Mouse (Mus musculus): ENCODE results near the gene Hoxd13.

DNA sequence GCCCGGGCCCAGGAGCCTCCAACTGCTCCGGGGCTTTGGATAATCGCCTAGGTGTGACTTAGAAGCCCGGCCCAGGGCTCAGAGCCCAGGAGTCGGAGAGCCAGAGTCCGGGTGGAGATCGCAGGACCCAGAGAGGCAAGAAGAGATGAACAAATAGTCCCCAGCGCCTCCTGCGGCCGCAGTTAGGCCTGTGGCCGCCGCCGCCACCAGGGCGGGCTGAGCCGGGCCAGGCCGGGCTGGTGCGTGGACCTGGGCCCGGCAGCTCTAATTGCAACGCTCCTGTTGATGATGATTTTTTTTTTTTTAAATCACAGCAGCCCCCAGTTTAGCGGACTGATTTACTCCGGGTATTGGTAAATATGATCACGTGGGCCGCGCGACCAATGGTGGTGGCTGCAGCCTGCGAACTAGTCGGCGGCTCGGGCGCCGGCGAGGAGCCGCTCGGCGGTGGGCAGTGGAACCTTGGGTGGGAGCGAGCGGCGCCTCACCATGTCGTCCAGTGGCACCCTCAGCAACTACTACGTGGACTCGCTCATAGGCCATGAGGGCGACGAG is 29.5 kb downstream of the Hoxd13 start, which contains the start of gene Hoxd9:
- TF ChIP-seq CTCF (IDR thresholded peaks at IDR 0.05; ENCODE audit: low read depth), result no peak
- no peak for TF ChIP-seq EP300 (IDR thresholded peaks at IDR 0.05; ENCODE audit: low read depth)

All from liver, postnatal 0 days (tissue).